Mouse (Mus musculus): ENCODE results near the gene Sfrp5.

The Sfrp5 gene

DNA sequence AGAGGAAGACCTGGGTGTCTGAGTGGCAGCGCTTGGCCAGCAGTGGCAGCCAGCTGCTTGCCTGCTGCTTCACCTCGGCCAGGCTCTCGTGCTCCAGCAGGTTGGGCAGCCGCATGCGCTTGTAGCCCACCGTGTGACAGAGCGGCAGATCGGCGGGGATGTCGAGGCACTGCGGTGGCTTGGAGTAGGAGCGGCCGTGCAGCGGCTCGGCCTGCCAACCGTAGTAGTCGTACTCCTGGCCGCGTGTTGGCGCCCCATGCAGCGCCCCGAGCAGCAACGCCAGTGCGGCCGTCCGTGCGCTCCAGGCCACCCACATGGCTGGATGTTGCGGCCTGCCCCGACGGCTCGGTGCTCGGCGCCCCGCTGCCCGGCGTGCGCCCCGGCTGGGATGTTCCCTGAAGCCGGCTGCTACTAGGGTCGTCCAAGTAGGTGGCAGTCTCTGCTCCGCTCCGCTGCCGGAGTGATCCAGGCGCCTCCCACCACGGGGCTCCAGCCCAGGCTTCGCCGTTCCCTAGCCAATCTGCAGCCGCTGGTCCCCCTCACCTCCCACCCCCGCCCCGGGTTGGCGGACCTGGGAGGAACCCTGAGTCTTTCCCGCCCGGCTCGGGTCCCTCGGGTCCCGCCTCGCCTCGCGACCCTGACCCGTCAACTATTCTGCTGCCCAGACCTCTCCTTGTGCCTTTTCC is at the start of gene Sfrp5:
TSS of gene Sfrp5 (minus strand) at position 557 of the 686 bp plus-strand sequence.
- no peak for DNase-seq (ENCODE audit: low spot score in 2 of 2)

DNA sequence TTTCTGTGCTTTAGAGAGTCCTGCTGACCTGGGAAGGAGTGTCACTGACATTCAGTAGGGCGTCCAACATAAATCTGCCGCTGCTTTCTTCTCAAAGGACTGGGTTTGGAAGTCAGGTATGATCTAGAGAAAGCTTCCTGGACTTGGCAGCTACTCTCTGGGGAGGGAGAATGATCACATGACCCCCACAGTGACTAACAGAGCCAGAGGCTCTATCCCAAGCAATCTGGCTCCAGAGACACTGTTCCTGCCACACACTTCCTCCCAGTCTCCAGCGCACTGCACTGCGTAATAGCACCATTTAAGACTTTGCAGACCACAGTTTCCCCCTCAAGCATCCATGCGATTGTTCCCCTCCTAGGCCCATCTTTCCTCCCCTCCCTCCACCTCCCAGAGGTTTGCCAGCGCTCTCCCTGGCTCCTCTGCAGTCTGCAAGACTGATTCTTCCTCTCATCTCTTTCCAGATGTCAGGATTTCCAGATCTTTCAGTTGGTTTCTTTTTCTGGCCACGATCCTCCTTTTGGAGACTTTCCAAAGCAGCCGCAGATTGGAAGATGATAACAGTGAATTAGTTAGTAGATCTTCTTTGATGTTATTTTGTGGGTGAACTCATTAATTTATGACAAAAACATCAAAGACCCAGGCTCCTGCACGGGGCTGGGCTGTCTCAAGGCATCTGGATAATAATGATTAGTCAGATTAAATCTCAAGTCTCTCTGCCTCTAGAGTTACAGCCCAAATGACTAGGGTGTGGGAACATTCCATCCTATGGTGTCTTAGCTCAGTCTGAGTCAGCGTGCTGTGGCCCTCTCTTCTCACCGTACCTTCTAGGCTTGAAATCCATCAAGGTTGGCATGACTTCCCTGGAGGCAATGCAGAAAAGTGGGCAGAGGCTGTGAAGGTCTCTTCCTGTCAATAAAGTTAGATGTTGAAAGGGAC is 48.2 kb upstream of the Sfrp5 start:
- DNase-seq (ENCODE audit: low spot score in 2 of 2) = no peak

DNA sequence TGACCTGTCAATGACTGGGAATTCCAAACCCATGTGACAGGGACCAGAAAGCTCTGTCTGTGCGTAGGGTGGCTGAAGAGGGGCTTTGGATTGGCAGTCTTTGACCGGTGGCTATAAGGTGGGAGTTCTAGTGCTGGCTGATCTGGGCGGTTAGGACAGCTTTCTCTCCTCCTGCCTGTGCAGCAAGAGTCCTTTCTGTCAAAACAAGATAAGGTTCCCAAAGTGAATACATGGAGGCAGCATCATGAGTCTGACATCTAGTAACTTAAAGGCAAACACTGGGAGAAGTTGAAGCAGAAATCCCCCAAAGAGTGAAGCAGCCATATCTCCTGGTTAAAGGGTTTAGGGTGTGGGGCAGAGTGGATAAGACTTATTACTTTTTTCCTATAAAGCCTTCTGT is 45.5 kb upstream of the Sfrp5 start, which contains the start of gene Golga7b:
TSS of gene Golga7b (plus strand) at position 56 of the 400 bp plus-strand sequence.
- DNase-seq (ENCODE audit: low spot score in 2 of 2) = no peak

DNA sequence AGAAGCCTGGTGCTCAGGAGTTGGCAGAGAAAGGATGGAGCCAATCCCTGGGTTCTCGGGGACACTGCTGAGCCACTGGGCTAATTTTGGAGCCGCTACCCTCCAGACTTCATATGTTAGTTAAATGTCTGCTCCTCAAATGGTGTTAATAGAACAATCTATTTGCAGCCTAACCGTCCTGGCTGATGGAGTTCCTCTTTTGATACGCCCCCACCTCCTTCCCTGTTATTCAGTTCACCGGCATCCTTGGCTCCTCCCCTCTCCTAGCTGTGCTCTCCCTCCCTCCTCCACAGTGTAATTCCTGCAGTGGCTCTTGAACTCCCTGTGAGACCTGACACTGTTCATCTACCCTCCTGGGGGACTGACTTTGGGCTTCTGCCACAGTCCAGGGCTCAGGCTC is 44.6 kb upstream of the Sfrp5 start:
- no peak for DNase-seq (ENCODE audit: low spot score in 2 of 2)

DNA sequence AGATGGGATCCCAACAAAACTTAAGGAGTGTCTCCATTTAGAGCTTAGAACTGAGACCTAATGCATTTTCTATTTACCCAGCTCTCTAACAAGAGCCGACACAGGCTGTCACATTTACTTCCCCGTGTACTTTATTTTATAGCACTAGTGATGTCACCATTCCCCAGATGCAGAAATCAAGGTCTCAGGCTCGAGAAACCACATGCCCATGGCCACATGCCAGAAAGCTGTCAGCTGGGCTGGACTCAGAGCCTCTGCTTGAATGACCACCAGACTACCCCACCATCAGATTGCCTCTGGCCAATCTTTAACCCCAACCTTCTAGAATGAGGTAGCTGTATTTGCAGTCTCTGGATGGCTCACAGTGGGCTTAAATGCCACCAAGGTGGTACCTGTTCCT is 41.3 kb upstream of the Sfrp5 start:
- no peak for DNase-seq (ENCODE audit: low spot score in 2 of 2)

DNA sequence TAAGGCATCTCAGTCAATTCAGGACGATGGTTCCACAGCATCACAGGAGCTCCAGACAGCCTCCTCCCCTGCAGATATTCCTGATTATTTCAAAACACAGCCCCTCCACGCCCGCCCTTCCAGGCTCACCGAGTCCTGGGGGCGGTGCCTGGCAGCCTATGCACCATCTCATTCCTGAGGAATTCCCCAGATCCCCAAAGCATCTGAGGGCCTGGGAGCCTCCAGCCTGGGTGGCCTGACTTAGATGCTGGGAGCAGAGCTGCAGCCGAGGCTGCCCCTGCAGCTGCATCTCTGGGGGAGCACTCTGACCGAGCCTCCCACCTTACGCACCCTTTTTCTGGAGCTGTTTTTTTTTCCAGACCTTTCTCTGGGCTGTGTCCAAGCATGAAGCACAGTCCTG is 38.8 kb upstream of the Sfrp5 start:
- no peak for DNase-seq (ENCODE audit: low spot score in 2 of 2)

DNA sequence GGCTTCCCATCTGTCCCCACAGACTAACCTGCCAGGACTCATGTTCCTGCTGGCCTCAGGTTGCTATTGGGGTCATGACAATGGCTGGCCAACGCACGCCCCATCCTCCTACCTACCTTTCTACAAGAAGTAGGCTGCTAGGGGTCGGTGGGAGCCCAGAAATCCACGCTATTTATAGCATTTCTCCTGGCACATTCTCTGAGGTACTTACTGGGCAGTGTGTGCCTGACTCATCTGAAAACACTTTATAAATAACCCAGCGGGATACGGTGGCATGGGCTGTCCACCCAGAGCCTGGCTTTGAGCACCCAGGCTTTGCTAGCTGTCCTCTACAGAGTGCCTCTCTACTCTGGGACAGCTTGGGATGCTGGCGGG is 36.3 kb upstream of the Sfrp5 start:
- DNase-seq (ENCODE audit: low spot score in 2 of 2) = peak in 1 of 2 experiments; percentile 44

DNA sequence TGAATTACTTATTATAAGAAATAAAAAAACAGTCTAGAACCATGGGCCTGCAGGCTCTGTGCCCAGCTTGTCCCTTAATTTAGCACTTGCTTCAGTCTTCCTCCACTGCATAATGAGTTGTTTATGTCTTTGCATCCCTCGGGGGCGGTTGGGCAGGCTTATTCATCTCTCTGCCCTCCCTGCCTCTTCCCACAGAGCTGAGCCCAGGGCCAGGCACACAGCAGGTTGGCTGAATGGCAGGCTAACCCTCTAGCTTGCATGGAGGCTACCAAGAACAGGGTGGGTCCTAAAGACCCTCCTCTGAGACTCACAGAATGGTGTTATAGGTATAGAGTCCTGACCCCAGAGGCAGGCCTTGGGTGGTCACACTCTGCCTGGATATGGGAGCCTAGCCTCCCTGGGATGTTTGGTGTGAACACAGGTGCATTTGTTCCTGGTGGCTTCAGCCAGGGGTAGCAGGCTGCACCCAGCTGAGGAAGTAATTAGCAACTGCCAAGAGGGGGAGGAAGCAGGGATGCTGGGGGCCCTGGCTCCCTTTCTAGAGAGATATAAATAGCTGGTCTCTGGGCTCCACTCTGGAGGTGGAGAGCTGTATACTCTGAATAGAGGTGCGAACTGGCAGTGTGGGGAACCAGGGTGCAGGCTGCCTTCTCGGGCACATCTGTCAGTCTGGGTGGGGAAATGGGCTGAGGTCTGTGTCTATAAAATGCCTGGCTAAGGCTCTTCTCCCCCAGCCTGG is 35.7 kb upstream of the Sfrp5 start:
- DNase-seq (ENCODE audit: low spot score in 2 of 2) = peak; percentile 55 to 73

DNA sequence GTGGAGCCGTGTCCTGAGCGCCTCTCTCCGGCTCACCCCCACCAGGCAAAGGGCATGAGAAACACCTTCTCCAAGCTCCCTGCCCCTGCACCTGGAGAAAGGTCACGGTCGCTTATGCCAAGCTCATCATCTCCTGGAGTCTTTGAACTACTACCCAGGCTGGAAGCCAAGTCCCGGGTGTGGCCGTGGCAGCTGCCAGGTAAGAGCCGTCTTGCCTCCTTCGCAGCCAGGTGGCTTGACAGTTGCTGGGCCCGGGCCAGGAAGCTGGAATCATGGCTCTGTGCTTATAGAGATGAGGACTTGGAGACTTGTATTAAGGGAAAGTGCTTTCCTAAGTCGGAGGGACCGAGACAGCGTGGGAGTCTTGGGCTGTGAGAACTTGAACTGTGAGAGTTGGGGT is 28.9 kb upstream of the Sfrp5 start:
- no peak for DNase-seq (ENCODE audit: low spot score in 2 of 2)

DNA sequence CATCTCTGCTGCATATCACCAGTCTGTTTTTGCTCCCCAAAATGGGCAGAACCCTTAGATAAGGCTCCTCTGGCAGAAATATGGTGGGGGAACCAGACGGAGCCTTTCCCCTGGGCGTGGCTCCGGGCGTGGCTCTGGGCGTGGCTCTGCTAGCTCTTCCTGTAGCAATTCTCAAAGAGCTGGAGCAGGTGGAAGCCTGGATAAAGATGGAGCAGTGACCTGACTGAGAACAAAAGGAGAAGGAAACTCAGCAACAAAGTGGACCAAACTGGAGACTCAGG is 28.2 kb upstream of the Sfrp5 start:
- no peak for DNase-seq (ENCODE audit: low spot score in 2 of 2)

DNA sequence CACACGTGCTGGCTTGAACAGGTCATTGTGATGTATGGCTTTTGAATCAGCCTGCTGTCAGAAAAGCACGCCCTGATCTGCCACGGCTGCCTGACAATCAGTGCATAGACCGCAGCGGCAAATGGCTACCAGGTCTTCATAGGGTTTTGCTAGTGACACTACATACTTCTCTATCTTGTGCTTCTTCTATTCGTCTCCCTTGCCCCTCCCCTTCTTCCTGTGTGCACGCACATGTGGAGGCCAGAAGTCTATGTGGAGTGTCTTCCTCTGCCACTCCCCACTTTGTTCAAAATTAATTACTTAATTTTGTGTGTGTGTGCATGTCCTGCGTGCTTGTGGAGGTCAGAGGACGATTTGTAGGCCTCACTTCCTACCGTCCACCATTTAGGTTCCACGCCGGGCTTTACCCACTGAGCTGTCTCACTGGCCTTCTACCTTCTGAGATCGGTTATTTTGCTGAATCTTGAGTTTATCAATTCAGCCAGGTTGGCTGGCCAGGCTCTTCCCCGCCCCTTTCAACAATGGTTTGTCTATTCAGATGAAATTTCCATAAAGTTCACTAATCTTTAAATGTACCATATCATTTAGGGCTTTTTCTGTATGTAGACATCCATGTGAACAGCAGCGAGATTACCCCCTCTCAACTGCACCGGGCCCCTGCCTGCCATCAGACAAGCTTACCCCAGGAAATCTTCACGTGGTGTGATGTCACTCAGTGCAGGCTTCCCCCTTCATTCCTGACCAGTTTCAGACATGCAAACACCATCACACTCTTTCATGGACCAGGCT is 27.6 kb upstream of the Sfrp5 start:
- DNase-seq (ENCODE audit: low spot score in 2 of 2) = no peak

DNA sequence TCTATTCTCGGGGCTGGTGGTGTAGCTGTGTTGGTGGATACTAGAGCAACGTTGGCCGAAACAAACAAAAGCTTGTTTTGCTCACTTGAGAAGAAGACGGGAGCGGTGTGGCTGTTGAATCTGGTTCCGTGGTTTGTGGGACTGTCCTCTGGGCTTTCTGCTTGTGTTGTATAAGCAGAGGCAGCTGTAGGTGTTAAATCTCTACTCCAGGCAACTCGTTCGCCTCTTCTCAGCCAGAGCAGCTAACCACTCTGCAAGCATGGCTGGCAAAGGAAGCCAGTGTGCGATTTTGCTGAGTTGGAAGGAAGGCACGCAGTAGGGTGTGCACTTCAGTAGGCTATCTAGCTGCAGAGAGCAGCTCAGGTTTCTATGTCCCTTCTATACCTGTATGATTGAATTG is 24.4 kb upstream of the Sfrp5 start:
- peak; percentile 8 to 51 for DNase-seq (ENCODE audit: low spot score in 2 of 2)

DNA sequence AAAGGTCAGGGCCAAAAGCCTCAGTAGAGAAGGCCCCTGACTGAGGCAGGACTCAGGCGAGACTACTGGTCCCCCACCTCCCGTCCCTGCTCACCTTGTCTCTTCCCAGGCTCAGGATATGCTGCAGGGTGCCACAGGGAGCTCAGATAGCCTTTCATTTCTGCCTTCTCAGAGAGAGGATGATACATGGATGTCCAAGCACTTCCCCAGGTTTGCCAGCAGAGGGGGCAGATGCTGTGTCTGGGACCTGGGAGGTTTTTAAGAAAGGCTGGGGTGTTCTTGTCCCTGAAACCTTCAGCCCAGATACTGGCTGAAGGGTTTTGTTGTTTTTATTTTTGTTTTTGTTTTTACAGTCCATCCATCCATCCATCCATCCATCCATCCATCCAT is 15.3 kb upstream of the Sfrp5 start:
- no peak for DNase-seq (ENCODE audit: low spot score in 2 of 2)

DNA sequence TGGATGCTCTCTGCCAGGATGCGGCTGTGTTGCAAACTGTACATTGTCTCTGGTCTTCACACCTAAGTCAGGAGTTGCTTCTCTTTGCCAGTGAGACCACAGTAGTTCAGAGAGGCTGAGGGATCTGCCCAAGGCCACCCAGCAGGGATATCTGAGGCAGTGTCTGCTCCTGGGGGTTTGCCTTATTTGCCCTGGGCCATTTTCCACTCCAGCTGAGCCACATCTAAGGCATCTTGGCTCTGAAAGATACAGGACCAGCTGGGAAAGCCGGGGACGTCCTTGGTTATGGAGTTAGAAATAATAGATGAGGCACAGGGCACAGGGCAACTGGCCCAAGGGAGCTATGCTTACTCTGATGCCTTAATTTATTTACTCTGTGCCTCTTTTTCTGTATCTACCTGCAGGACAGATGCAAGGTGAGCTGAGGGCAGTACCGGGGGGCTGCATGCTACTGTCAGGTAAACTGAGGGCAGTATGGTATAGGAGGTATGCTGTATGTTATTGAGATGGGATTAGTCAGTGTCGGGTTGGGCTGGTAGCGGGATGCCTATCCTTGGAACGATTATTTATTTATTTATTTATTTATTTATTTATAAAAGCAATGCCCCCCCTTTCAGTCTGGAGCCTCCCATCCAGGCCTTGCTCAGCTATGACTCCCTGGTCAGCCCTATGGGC is 14.8 kb upstream of the Sfrp5 start:
- DNase-seq (ENCODE audit: low spot score in 2 of 2) = no peak

DNA sequence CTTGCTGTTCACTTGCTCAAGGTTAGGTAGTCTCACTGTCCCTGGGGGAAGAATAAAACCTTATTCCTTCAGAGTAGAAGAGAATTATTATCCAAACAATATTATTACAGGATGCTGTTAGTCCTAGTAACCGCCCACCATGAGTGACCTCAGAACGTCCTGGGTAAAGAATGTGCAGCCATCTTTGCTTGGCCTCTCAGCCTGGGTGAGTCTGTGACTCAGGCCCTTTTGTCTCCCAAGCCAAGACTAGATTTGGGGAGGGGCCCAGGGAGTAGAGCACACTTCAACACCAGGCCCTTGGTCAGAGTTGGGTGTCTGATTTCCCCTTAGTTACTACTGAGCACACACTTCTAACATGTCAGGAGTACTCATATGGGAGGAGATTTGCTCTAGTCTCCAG is 12.5 kb upstream of the Sfrp5 start:
- DNase-seq (ENCODE audit: low spot score in 2 of 2) = no peak

DNA sequence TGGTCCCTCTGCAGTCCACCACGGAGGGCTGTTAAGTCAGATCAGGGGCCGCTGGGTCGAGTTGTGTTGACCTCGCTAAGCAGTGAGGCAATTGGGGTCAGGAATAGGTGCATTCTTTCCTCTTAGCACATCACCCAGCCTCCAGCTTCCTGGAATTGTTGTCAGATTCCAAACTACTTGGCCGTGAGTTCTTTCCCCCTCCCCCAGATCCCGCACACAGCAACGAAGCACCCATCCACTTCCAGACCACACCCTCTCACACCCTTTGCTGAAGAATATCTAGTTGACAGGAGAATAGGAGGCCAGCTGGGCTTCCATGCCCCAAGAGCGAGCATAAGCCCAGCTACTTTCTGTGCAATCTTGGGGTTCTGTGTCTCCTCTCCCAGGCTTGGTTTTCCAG is 9.9 kb upstream of the Sfrp5 start:
- no peak for DNase-seq (ENCODE audit: low spot score in 2 of 2)

DNA sequence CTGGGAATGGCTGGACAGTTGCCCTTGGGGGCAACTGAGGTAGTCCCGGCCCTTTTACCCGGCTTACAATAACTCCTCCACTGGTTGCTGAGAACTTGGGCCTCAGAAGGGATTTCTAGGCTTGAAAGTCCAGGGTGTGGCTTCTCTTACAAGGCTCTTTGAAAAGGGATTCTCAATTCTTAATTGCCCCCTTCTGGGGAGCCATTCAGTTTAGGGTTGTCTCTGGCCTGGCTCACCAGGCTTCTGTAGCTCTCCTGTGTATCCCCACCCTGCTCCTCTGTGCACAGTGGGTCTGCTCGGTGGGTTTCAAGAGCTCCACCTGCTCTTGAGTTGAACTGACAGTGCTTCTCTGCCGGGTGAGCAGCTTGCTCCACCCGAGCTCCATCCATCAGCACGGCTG is 7.9 kb upstream of the Sfrp5 start:
- DNase-seq (ENCODE audit: low spot score in 2 of 2) = no peak

DNA sequence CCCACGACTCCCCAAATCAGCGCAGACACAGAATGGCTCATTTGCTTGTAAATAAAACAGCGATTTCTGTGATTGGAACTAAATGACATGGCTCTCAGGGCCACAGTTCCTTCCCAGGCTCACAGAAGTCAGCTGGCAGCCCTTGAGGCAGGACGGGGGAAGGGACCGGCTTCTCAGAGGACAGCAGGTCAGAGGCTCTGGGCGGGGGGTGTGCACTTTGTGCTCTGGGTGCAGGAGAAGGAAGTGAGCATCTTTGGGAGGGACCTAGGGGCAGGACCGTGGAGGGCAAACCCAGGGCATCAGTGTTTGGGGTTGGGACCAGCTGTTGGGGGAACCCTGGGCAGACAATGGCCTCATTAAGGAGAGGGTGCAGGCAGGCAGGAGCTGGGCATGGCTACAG is 7.4 kb upstream of the Sfrp5 start:
- DNase-seq (ENCODE audit: low spot score in 2 of 2) = no peak

DNA sequence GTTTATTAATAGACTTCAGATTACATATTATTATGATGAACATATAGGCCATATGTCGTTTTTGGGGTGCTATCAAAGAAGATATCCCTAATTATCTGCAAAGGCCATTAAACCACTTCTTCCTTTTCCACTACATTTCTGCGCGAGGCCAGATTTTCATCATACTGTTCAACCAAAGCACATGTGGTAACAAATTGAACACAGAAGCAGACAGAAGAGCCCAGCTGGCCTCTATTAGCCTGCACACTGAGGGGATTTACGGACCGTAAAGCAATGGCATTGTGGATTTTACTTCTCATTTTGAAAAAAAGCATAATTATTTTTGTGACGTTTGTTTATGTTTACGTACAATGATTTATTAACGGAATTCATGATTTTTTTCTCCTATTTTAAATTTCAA is 3.1 kb upstream of the Sfrp5 start:
- no peak for DNase-seq (ENCODE audit: low spot score in 2 of 2)

DNA sequence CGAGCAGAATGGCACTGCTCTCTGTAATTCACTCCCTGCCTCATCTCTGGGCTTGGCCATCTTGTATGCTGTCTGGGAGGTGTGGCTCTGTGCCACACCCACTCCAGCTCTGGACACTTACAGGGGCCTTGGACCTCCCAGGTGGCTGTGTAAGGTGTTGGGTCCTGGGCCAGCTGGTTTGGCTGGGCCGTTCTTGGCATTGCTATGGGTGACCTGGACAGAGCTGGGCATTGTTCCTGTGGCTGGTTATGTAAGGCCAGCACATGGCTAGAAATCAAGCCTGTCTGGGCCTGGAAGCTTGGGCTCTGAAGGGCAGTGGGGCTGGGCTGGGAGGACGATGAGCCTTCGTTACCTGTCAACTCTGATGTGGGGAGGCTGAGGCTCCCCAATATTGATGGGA is 2.3 kb upstream of the Sfrp5 start:
- DNase-seq (ENCODE audit: low spot score in 2 of 2) = no peak

DNA sequence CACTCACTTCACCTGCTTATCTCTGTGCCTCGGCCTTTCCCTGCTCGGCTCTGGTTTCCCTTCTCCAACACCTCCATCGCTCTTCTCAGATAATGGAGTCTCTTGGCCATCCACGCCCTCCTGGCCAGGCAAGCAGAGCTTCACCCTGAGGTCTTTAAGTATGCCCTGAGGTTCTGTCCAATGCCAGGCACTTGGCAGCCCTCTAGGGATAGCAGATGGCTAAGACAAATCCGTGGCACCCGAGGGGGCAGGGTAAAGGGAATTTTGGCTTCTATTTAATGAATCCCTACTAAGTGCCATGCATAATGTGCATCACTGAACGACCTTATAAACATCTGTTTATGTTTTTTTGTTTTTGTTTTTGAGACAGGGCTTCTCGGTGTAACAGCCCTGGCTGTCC is 415 bp upstream of the Sfrp5 start:
- DNase-seq (ENCODE audit: low spot score in 2 of 2) = no peak

Measured in right cerebral cortex, postnatal 36 days (tissue).